Mouse (Mus musculus): ENCODE data around the gene Ppp1ca. TPM values are rescaled to one million over a fixed set of nuclear protein-coding genes. Genes with fewer than 3 reads are reported as not detected.

Gene Ppp1ca
- total and polyA plus RNA-seq, 2 experiments from 2014 or later = 738 to 808 TPM

DNA sequence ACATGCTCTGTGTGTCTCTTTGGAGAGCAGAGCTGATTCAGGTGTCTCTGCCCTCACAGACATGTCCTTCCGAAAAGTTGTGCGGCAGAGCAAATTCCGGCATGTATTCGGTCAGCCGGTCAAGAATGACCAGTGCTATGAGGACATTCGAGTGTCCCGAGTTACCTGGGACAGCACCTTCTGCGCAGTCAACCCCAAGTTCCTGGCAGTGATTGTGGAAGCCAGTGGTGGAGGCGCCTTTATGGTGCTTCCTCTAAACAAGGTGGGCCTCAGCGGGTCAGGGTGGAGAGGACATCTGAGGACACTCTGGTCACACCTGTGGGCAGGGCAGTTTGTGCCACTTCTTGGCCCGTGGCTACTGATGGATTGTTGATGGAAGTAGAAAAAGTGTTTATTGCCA, 42.6 kb upstream of the Ppp1ca start:
- Histone ChIP-seq H3K9ac (replicated peaks; ENCODE audit: low read depth, low read length) (peak overlapping the region; percentile 96), H3K4me2 (ENCODE audit: low read depth, low read length) (peak overlapping the region; percentile 88), H3K4me1 (ENCODE audit: control insufficient read depth, insufficient read depth) (peaks cover 21% of the 10 kb centered on the region), H3K27me3 (ENCODE audit: control insufficient read depth, insufficient read depth, low read length) (no peaks in the 10 kb centered on the region), H3K27ac (ENCODE audit: low read depth) (peak overlapping the region; percentile 89), H3K36me3 (replicated peaks; ENCODE audit: control insufficient read depth, insufficient read depth, low read length) (peaks cover 37% of the 10 kb centered on the region), H3K9me3 (replicated peaks; ENCODE audit: control insufficient read depth, low read length) (no peaks in the 10 kb centered on the region), H3K4me3 (ENCODE audit: low read depth, low read length) (peak overlapping the region; percentile 97)
- DNase-seq (ENCODE audit: low spot score) (no peak), ATAC-seq (ENCODE audit: insufficient read depth, low read depth) (no peak)
- no peak for TF ChIP-seq CTCF (IDR thresholded peaks at IDR 0.05; ENCODE audit: low read depth)
- TF ChIP-seq EP300 (IDR thresholded peaks at IDR 0.05; ENCODE audit: low read depth) = no peak
- 77% methylated on average over 11 of the region's 11 CpGs for WGBS

DNA sequence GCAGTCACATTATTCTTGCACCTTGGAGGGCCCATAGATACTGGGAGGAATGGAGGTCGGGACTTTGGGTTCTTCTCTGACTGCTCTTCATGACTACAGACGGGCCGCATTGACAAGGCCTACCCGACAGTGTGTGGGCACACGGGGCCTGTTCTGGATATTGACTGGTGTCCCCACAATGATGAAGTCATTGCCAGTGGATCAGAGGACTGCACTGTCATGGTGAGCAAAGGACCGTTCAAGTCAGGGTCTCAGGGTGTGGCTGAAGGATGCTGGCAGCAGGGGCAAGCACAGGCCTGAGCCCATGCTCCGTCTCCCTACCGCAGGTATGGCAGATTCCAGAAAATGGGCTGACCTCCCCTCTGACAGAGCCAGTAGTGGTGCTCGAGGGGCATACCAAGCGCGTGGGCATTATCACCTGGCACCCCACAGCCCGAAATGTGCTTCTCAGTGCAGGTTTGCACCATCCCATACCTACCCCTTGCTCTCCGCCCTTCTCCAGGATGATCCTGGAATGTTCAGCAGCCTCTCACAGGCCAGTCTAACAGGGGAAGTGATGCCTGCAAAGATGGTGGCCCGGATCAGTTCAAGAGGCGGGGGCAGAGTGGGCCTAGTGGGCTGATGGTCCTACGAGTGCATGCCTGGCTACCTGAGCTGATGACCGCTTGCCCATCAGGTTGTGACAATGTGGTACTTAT, 42.0 kb upstream of the Ppp1ca start:
- Histone ChIP-seq H3K27ac (ENCODE audit: low read depth) (no peak overlapping the region), H3K4me1 (ENCODE audit: control insufficient read depth, insufficient read depth) (peaks cover 21% of the 10 kb centered on the region), H3K4me3 (ENCODE audit: low read depth, low read length) (no peak overlapping the region), H3K27me3 (ENCODE audit: control insufficient read depth, insufficient read depth, low read length) (no peaks in the 10 kb centered on the region), H3K9ac (replicated peaks; ENCODE audit: low read depth, low read length) (peak overlapping the region; percentile 96; the same call in 1 of the 2 replicates), H3K4me2 (ENCODE audit: low read depth, low read length) (peak overlapping the region; percentile 88; the same call in 1 of the 2 replicates), H3K9me3 (replicated peaks; ENCODE audit: control insufficient read depth, low read length) (no peaks in the 10 kb centered on the region), H3K36me3 (replicated peaks; ENCODE audit: control insufficient read depth, insufficient read depth, low read length) (peaks cover 39% of the 10 kb centered on the region)
- no peak for ATAC-seq (ENCODE audit: insufficient read depth, low read depth)
- WGBS = 92% methylated on average over 17 of the region's 17 CpGs
- TF ChIP-seq EP300 (IDR thresholded peaks at IDR 0.05; ENCODE audit: low read depth) = no peak
- no peak for TF ChIP-seq CTCF (IDR thresholded peaks at IDR 0.05; ENCODE audit: low read depth)
- no peak for DNase-seq (ENCODE audit: low spot score)

DNA sequence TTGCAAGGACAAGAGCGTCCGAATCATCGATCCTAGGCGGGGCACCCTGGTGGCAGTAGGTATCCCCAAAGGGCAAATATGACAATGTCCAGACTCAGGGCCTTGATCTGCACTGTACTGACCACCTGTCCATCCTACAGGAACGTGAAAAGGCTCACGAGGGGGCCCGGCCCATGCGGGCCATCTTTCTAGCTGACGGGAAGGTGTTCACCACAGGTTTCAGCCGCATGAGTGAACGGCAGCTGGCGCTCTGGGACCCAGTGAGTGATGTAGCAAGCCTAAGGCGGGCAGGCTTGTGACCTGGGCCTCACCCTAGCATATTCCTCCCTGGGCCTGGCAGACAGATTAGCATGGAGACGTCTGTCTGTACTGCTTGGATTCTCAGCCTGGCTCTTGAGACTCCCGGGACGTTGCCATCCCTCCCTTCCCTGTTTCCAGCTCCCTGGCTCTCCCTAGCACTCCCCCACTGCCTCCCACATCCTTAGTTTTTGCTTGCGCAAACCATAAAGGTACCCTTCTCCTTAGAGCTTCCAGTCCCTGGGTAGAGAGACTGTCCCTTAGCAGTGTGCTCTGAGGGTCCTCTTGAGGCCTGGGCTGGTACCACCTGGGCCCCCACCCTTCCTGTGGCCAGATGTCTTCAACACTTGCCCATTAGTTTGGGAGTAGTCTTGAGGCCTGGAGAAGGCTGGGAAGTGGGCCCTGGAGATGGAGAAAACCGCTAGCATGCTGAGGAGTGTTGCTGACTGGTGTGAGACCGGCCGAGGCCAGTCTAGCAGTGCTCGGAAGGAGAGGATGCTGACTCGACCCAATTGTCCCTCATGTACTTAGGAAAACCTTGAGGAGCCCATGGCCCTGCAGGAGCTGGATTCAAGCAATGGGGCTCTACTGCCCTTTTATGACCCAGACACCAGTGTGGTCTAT, 41.0 kb upstream of the Ppp1ca start:
- Histone ChIP-seq H3K36me3 (replicated peaks; ENCODE audit: control insufficient read depth, insufficient read depth, low read length) (peaks cover 39% of the 10 kb centered on the region), H3K4me1 (ENCODE audit: control insufficient read depth, insufficient read depth) (peaks cover 21% of the 10 kb centered on the region), H3K27me3 (ENCODE audit: control insufficient read depth, insufficient read depth, low read length) (no peaks in the 10 kb centered on the region), H3K4me2 (ENCODE audit: low read depth, low read length) (no peak overlapping the region), H3K9ac (replicated peaks; ENCODE audit: low read depth, low read length) (no peak overlapping the region), H3K9me3 (replicated peaks; ENCODE audit: control insufficient read depth, low read length) (no peaks in the 10 kb centered on the region), H3K27ac (ENCODE audit: low read depth) (no peak overlapping the region), H3K4me3 (ENCODE audit: low read depth, low read length) (no peak overlapping the region)
- DNase-seq (ENCODE audit: low spot score) = no peak
- no peak for ATAC-seq (ENCODE audit: insufficient read depth, low read depth)
- 81% methylated on average over 22 of the region's 22 CpGs for WGBS
- TF ChIP-seq EP300 (IDR thresholded peaks at IDR 0.05; ENCODE audit: low read depth) (no peak), CTCF (IDR thresholded peaks at IDR 0.05; ENCODE audit: low read depth) (no peak)

DNA sequence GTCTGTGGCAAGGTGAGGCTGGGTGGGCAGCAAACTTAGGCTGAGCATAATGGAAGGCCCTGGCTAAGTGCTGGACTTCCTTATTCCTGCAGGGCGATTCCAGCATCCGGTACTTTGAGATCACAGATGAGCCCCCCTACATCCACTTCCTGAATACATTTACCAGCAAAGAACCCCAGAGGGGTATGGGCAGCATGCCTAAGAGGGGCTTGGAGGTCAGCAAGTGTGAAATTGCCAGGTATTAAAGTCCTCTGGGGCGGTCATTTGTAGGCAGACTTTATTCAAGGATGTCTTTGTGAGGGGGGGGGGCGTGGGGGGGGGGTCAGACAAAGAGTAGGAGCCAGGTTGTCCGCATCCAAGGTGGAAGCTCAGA, 40.4 kb upstream of the Ppp1ca start:
- no peak overlapping the region for H3K27ac ChIP-seq (ENCODE audit: low read depth)
- DNase-seq (ENCODE audit: low spot score) (no peak), ATAC-seq (ENCODE audit: insufficient read depth, low read depth) (no peak)
- H3K9me3 ChIP-seq (replicated peaks; ENCODE audit: control insufficient read depth, low read length) = no peaks in the 10 kb centered on the region
- H3K9ac ChIP-seq (replicated peaks; ENCODE audit: low read depth, low read length) = no peak overlapping the region
- H3K4me2 ChIP-seq (ENCODE audit: low read depth, low read length) = no peak overlapping the region
- TF ChIP-seq CTCF (IDR thresholded peaks at IDR 0.05; ENCODE audit: low read depth) = no peak
- no peak for TF ChIP-seq EP300 (IDR thresholded peaks at IDR 0.05; ENCODE audit: low read depth)
- WGBS = 76% methylated on average over 4 of the region's 5 CpGs
- peaks cover 42% of the 10 kb centered on the region for H3K36me3 ChIP-seq (replicated peaks; ENCODE audit: control insufficient read depth, insufficient read depth, low read length)
- no peak overlapping the region for H3K4me3 ChIP-seq (ENCODE audit: low read depth, low read length)
- H3K4me1 ChIP-seq (ENCODE audit: control insufficient read depth, insufficient read depth) = peaks cover 21% of the 10 kb centered on the region
- H3K27me3 ChIP-seq (ENCODE audit: control insufficient read depth, insufficient read depth, low read length) = no peaks in the 10 kb centered on the region

DNA sequence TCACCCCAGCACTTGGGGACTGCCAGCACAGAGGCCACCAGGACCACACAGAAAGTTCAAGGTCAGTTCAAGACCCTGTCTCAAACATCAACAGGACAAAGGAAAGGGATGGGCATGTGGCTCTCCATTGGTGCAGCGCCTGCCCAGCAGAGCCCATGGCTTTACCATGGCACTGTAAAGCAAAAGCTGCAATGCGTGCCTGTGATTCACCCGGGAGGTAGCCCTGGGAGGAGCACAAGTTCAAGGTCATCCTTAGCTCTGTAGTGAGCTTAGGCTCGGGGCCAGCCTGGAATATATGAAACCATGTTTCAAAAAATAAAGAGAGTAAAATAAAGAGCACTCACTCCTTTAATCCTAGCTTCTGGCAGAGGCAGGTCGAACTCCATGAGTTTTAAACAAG, 40.0 kb upstream of the Ppp1ca start:
- Histone ChIP-seq H3K4me2 (ENCODE audit: low read depth, low read length) (no peak overlapping the region), H3K4me1 (ENCODE audit: control insufficient read depth, insufficient read depth) (peaks cover 21% of the 10 kb centered on the region), H3K9me3 (replicated peaks; ENCODE audit: control insufficient read depth, low read length) (no peaks in the 10 kb centered on the region), H3K27me3 (ENCODE audit: control insufficient read depth, insufficient read depth, low read length) (no peaks in the 10 kb centered on the region), H3K9ac (replicated peaks; ENCODE audit: low read depth, low read length) (no peak overlapping the region), H3K4me3 (ENCODE audit: low read depth, low read length) (no peak overlapping the region), H3K27ac (ENCODE audit: low read depth) (no peak overlapping the region), H3K36me3 (replicated peaks; ENCODE audit: control insufficient read depth, insufficient read depth, low read length) (peaks cover 47% of the 10 kb centered on the region)
- DNase-seq (ENCODE audit: low spot score) = no peak
- no peak for TF ChIP-seq CTCF (IDR thresholded peaks at IDR 0.05; ENCODE audit: low read depth)
- no peak for TF ChIP-seq EP300 (IDR thresholded peaks at IDR 0.05; ENCODE audit: low read depth)
- no peak for ATAC-seq (ENCODE audit: insufficient read depth, low read depth)
- 69% methylated on average over 5 of the region's 5 CpGs for WGBS

Data from heart, postnatal 0 days (tissue).